Mouse (Mus musculus): ENCODE data around the gene Klhdc10. TPM values are rescaled to one million over a fixed set of nuclear protein-coding genes. Genes with fewer than 3 reads are reported as not detected.

Gene Klhdc10
- 8.2 and 8.3 TPM in 2 replicates for polyA plus RNA-seq (2015; fragmentation: Nextera tagmentation; extraction: Ambion mirVana)

DNA sequence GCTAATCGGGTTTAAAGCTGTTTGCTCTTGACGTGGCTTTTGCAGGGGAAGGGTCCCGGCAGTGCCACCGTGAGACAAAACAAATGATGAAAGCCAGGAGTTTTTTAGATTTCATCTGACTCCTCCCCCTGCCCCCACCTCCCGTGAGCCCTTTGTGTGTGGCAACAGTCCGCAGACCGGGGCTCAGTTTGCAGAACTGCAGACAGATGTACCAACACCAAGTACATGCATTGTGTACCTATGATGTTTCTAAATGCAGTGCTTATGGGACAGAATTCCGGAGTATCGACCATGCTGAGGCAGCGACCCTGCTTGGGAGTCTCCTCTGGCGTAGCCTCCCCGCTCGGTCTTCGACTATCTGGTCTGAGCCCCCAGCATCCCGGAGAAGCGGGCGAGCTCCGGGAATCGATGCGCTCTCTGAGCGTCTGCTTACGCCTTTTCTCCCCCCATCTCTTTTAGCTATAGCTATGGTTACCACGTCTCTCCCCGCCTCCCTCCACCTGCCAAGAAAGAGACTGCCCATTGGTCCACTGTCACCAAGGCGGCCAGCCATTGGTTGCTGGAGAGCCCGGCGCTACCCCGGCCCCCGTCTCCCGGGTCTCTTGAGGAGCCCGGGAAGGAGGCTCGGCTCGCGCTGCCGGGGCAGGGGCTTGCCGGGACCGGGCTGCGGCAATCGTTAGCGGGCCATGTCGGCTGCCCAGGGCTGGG lies at the start of gene Klhdc10:
Klhdc10 (plus strand) TSS at position 561 of the 708 bp plus-strand sequence.
- H3K36me3 ChIP-seq (replicated peaks): no peaks in the 10 kb centered on the region
- WGBS (ENCODE audit: insufficient replicate concordance): under 1% methylated on average over 41 of the region's 41 CpGs

DNA sequence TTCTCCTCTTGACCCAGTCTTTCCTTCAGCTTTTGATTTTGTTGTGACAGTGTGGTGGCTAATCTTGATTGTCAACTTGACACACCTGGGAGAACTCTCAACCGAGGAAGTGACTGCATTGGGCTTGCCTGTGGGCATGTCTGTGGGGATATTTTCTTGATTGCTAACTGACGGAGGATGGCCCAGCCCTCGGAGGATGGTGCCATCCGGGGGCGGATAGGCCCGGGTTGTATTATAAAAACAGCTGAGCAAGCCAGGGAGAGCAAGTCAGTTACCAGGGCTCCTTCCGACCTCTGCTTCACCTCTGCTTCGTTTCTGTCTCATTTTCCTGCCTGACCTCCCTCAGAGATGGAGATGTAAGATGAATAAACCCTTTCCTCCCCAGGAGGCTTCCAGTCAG lies 48.9 kb upstream of the Klhdc10 start:
- H3K4me3 ChIP-seq (replicated peaks): no peak overlapping the region
- ATAC-seq (ENCODE audit: insufficient read depth): no peak
- H3K27ac ChIP-seq (replicated peaks): no peak overlapping the region
- H3K9ac ChIP-seq: no peak overlapping the region
- H3K4me2 ChIP-seq: no peak overlapping the region
- H3K9me3 ChIP-seq (replicated peaks): no peaks in the 10 kb centered on the region
- no peaks in the 10 kb centered on the region for H3K27me3 ChIP-seq
- no peaks in the 10 kb centered on the region for H3K36me3 ChIP-seq (replicated peaks)
- 49% methylated on average over 8 of the region's 8 CpGs for WGBS (ENCODE audit: insufficient replicate concordance)
- peaks cover 20% of the 10 kb centered on the region for H3K4me1 ChIP-seq (replicated peaks)

More for the DNA sequence above, at the start of gene Klhdc10:
- peak within 1 kb of the TSS; percentile 98 for H3K4me3 ChIP-seq (replicated peaks)
- H3K9me3 ChIP-seq (replicated peaks): no peaks in the 10 kb centered on the region
- H3K9ac ChIP-seq: peak within 1 kb of the TSS; percentile 92
- peaks cover 20% of the 10 kb centered on the region for H3K4me1 ChIP-seq (replicated peaks)
- H3K4me2 ChIP-seq: peak within 1 kb of the TSS; percentile 87
- peak; percentile 99 for ATAC-seq (ENCODE audit: insufficient read depth)
- H3K27ac ChIP-seq (replicated peaks): peak within 1 kb of the TSS; percentile 89
- 0 out of 2 replicates have a peak, but pooled peaks cover 4% of the 10 kb centered on the region for H3K27me3 ChIP-seq

DNA sequence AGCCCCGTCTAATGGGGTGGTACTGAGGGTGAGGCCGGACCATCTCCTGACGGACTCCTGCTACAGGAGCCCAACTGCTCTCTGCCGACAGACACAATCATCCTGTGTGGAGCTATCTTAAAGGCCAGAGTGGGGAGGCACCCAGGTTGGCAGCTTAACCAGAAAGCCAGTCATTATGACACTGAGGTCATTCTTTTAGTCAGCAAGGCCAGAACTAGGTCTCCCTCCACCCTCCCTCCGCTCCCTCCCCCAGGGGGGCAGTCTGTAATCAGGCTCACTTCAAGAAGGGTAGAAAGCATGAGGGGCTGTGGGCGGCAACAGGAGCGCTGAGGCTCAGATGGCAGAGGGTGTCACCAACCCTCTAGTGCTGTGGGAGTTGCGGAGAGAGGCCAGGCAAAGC lies 48.0 kb upstream of the Klhdc10 start:
- Histone ChIP-seq H3K27ac (replicated peaks) (no peak overlapping the region), H3K27me3 (no peaks in the 10 kb centered on the region), H3K4me1 (replicated peaks) (peaks cover 20% of the 10 kb centered on the region), H3K4me2 (no peak overlapping the region), H3K36me3 (replicated peaks) (no peaks in the 10 kb centered on the region), H3K4me3 (replicated peaks) (no peak overlapping the region), H3K9me3 (replicated peaks) (no peaks in the 10 kb centered on the region), H3K9ac (no peak overlapping the region)
- no peak for ATAC-seq (ENCODE audit: insufficient read depth)
- WGBS (ENCODE audit: insufficient replicate concordance): 78% methylated on average over 8 of the region's 8 CpGs

DNA sequence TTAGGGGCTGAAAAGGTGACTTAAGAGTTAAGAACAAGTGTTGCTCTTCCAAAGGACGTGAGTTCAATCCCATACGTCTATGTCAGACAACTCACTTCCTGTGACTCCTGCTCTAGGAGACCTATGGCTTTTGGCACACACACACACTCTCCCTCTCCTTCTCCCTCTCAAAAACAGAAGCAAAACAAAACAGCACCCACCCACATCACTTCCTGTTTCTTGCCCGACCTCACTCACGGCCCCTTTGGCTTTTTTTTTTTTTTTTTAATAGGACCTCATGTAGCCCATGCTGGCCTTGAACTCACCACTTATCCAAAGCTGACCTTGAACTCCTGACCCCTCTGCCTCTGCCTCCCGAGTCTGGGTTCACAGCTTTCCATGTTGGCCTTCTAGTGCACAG lies 46.9 kb upstream of the Klhdc10 start:
- Histone ChIP-seq H3K4me3 (replicated peaks) (no peak overlapping the region), H3K27me3 (no peaks in the 10 kb centered on the region), H3K36me3 (replicated peaks) (no peaks in the 10 kb centered on the region), H3K9ac (no peak overlapping the region), H3K4me2 (no peak overlapping the region), H3K9me3 (replicated peaks) (no peaks in the 10 kb centered on the region), H3K27ac (replicated peaks) (0 out of 2 replicates have a peak overlapping the region, but pooled peaks have one; percentile 33), H3K4me1 (replicated peaks) (peaks cover 20% of the 10 kb centered on the region)
- WGBS (ENCODE audit: insufficient replicate concordance): 12% methylated on average over 5 of the region's 5 CpGs
- no peak for ATAC-seq (ENCODE audit: insufficient read depth)

DNA sequence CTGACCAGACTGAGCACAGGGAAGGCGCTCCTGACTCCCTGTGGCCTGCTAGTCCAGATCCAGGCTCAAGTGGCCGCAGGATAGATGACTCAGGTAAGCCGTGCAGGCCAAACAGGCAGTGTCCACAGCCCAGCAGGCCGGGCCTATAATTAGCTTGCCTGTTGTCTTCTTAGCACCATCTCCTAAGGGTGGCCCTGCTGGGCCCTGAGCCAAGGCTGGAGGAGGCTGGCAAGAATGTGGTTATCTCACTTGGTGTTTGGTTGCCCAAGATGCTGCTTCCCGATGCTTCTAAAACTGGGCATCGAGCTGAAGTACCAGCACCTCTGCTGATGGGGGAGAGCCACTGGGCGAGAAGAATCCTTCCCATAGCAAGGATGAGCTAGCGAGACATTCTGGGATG lies 46.0 kb upstream of the Klhdc10 start:
- 0 out of 2 replicates have a peak, but pooled peaks have one; percentile 33 for ATAC-seq (ENCODE audit: insufficient read depth)
- H3K9ac ChIP-seq: no peak overlapping the region
- H3K36me3 ChIP-seq (replicated peaks): no peaks in the 10 kb centered on the region
- peaks cover 20% of the 10 kb centered on the region for H3K4me1 ChIP-seq (replicated peaks)
- H3K27ac ChIP-seq (replicated peaks): 0 out of 2 replicates have a peak overlapping the region, but pooled peaks have one; percentile 33
- no peak overlapping the region for H3K4me2 ChIP-seq
- no peak overlapping the region for H3K4me3 ChIP-seq (replicated peaks)
- H3K9me3 ChIP-seq (replicated peaks): no peaks in the 10 kb centered on the region
- 71% methylated on average over 8 of the region's 8 CpGs for WGBS (ENCODE audit: insufficient replicate concordance)
- H3K27me3 ChIP-seq: no peaks in the 10 kb centered on the region

DNA sequence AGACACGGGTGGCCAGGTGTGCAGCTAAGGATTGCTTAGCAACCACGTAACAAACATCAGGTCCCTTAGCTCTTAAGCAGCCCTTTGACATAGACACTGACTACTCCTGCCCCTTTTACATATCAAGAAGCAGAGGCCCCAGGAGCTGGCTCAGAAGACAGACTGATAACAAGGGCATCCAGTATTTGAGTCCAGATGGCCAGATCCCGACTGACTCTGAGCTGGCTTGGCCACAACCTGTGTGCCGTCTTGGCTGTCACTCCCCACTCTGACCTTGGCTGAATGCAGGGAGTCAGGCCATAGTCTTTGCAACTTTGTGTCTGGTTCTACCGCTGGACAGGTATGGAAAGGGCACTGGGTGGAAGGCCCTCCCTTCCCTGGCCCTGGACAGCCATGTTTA lies 45.5 kb upstream of the Klhdc10 start:
- H3K4me2 ChIP-seq: no peak overlapping the region
- 0 out of 2 replicates have a peak, but pooled peaks have one; percentile 39 for ATAC-seq (ENCODE audit: insufficient read depth)
- H3K27ac ChIP-seq (replicated peaks): no peak overlapping the region

DNA sequence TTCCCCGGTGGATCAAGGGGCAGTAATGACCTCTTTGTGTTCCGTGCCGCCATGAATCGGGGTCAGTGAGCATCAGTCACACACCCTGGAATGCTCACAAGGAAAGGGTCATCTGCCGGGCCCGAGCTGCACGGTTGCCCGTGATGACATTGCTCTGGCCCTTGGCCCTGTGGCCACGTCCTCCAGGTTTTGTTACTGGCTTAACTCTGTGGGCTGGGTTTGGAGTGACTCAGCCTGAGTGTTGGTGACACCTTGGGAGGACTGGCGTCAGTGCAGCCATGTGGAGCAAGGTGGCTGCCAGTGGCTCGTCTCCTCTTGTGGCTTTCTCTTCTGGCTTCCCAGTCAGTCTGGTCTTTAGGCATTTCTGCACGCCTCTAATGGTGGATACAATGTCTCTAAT lies 45.0 kb upstream of the Klhdc10 start:
- H3K27me3 ChIP-seq: no peaks in the 10 kb centered on the region
- no peak overlapping the region for H3K9ac ChIP-seq
- H3K9me3 ChIP-seq (replicated peaks): no peaks in the 10 kb centered on the region
- H3K4me1 ChIP-seq (replicated peaks): peaks cover 20% of the 10 kb centered on the region
- 79% methylated on average over 12 of the region's 12 CpGs for WGBS (ENCODE audit: insufficient replicate concordance)
- no peak overlapping the region for H3K4me2 ChIP-seq
- no peak for ATAC-seq (ENCODE audit: insufficient read depth)
- H3K4me3 ChIP-seq (replicated peaks): no peak overlapping the region
- H3K36me3 ChIP-seq (replicated peaks): no peaks in the 10 kb centered on the region
- H3K27ac ChIP-seq (replicated peaks): no peak overlapping the region

More for the DNA sequence above, 45.5 kb upstream of the Klhdc10 start:
- H3K9ac ChIP-seq: no peak overlapping the region
- H3K36me3 ChIP-seq (replicated peaks): no peaks in the 10 kb centered on the region
- no peak overlapping the region for H3K4me3 ChIP-seq (replicated peaks)
- H3K9me3 ChIP-seq (replicated peaks): no peaks in the 10 kb centered on the region
- 70% methylated on average over 5 of the region's 5 CpGs for WGBS (ENCODE audit: insufficient replicate concordance)
- H3K4me1 ChIP-seq (replicated peaks): peaks cover 20% of the 10 kb centered on the region
- no peaks in the 10 kb centered on the region for H3K27me3 ChIP-seq

DNA sequence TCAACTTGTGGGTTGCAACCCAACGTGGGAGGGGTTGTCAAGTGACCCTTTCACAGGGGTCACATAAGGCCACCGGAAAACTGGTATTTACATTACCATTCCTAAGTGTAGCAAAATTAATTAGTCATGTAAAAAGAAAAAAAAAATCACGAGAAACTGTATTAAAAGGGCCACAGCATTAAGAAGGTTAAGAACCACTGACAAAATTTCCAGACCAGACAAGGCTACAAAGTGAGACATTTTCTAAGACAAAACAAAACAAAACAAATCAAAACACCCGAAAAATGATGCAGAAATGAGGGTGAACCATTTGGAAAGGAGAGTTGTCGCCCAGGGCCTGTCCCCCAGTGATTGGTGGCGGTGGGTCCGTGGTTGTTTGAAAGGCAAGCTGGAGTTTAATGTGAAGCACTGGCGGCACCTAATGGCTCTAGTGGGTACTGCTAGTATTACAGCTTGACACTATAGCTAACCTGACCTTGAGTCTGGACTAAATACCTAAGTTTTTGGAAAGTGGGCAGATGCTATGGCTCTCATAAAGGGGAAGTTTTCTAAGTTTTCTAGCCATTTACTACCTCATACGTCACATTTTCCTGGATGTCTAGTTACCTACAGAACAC lies 44.0 kb upstream of the Klhdc10 start:
- Histone ChIP-seq H3K4me3 (replicated peaks) (no peak overlapping the region), H3K9me3 (replicated peaks) (no peaks in the 10 kb centered on the region), H3K27ac (replicated peaks) (no peak overlapping the region), H3K27me3 (no peaks in the 10 kb centered on the region), H3K4me1 (replicated peaks) (peaks cover 20% of the 10 kb centered on the region), H3K36me3 (replicated peaks) (no peaks in the 10 kb centered on the region), H3K4me2 (peak overlapping the region; percentile 30; the same call in 1 of the 2 replicates), H3K9ac (no peak overlapping the region)
- 19% methylated on average over 9 of the region's 9 CpGs for WGBS (ENCODE audit: insufficient replicate concordance)
- ATAC-seq (ENCODE audit: insufficient read depth): no peak

DNA sequence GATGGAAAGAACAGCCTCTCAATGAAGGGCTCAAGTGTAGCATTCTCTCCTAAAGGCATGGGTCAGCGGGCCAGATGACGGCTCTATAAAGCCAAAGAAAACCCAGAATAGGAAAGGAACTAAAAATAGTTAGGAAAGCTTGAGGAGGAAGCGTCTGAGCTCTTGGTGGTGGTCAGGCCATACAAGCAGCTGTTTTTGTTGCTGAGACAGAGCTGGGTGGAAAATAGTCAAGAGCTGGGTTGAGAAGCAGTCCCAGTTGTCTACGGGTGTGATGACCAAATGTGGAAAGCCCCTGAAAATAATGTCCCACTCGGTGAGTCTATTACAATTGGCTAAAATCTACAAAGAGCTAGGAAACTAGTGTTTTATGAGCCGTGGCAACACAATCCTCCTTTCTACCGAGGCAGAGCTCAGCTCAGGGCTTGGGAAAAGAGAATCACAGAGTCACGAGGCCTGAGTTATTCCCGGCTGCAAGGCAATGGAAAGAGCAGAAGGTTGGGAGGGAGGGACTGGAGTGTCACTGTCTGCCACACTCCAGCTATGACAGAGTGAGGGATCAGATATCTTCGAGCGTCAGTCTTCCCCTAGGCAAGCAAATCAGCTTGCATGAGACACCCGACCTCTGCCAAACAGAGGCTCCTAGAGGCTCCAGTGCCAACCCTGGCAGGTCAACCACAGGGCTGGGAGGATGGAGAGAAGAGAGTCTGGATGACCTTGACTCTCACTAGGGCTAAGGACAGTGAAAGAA lies 41.7 kb upstream of the Klhdc10 start:
- H3K36me3 ChIP-seq (replicated peaks): peaks cover 9% of the 10 kb centered on the region
- H3K4me3 ChIP-seq (replicated peaks): no peak overlapping the region
- H3K27me3 ChIP-seq: no peaks in the 10 kb centered on the region
- WGBS (ENCODE audit: insufficient replicate concordance): 55% methylated on average over 12 of the region's 12 CpGs
- H3K27ac ChIP-seq (replicated peaks): no peak overlapping the region
- H3K9me3 ChIP-seq (replicated peaks): no peaks in the 10 kb centered on the region
- H3K4me1 ChIP-seq (replicated peaks): peaks cover 19% of the 10 kb centered on the region
- H3K9ac ChIP-seq: no peak overlapping the region
- no peak for ATAC-seq (ENCODE audit: insufficient read depth)
- H3K4me2 ChIP-seq: no peak overlapping the region

DNA sequence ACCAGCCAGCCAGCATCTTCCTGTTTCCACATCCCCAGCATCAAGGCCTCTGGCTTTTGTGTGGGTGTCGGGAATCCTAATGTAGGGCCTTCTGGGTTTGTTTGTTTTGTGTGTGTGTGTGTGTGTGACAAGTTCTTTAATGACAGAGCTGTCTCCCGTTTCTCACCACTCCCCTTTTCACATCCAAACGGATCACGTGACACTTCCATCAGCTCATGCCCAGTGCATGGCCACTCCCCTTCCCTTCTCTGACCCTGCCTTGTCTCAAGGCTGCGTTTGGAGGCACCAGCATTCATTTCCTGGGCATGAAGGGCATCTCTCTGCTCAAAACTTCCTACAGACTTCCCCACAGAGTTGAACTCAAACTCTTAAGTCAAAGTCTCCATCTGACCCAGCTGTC lies 37.9 kb upstream of the Klhdc10 start:
- H3K27ac ChIP-seq (replicated peaks): no peak overlapping the region
- H3K4me1 ChIP-seq (replicated peaks): no peaks in the 10 kb centered on the region
- H3K27me3 ChIP-seq: no peaks in the 10 kb centered on the region
- H3K4me3 ChIP-seq (replicated peaks): no peak overlapping the region
- no peak for ATAC-seq (ENCODE audit: insufficient read depth)
- H3K36me3 ChIP-seq (replicated peaks): peaks cover 46% of the 10 kb centered on the region
- no peak overlapping the region for H3K9ac ChIP-seq
- H3K9me3 ChIP-seq (replicated peaks): no peaks in the 10 kb centered on the region
- no peak overlapping the region for H3K4me2 ChIP-seq
- WGBS (ENCODE audit: insufficient replicate concordance): 51% methylated on average over 5 of the region's 5 CpGs

DNA sequence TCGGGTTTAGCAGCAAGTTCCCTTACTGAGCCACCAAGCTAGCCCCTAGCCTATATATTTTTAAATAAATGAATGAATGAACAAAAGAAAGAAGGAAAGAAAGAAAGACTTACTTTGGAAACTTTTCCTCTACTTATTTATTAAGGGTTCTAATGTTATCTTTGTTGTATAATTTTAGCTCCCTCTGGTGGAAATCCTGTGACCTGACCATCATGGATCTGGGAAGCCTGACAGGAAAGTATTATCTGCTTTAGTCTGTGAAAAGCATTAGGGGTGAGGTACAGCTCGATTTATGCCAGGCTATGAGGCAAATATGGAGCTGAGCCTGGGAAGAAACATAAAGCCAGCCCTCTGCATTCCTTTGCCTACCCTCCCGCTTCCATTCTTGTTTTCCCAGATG lies 32.4 kb upstream of the Klhdc10 start:
- ATAC-seq (ENCODE audit: insufficient read depth): no peak
- peaks cover 93% of the 10 kb centered on the region for H3K36me3 ChIP-seq (replicated peaks)
- H3K27ac ChIP-seq (replicated peaks): no peak overlapping the region
- no peaks in the 10 kb centered on the region for H3K4me1 ChIP-seq (replicated peaks)
- no peak overlapping the region for H3K4me3 ChIP-seq (replicated peaks)
- no peak overlapping the region for H3K4me2 ChIP-seq
- H3K9ac ChIP-seq: no peak overlapping the region
- H3K27me3 ChIP-seq: no peaks in the 10 kb centered on the region
- no peaks in the 10 kb centered on the region for H3K9me3 ChIP-seq (replicated peaks)
- WGBS (ENCODE audit: insufficient replicate concordance): 76% methylated on average over 3 of the region's 3 CpGs

All from liver, embryonic 15.5 days (tissue).